Mouse (Mus musculus): ENCODE data around the gene Ttll5.

Gene Ttll5

DNA sequence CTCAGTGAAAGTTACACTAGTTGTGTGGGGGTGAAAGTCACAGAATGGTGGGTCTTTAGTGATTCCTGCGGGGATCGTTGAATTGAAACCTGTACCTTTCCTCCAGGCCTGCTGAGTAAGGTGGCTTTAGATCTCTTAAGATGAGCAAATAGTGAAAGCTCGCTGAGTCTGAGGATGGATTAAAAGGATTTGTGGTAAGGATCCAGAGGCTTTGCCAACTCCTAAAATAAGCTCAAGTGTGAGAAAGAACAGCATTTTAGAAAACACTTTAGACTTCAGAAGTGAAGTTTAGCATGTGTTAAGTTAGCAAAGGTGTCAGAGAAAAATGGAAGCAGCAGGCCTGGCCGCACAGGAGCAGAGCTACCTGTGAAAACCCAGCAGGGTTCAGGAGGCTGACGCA is 192.9 kb downstream of the Ttll5 start:
- DNase-seq = no peak

DNA sequence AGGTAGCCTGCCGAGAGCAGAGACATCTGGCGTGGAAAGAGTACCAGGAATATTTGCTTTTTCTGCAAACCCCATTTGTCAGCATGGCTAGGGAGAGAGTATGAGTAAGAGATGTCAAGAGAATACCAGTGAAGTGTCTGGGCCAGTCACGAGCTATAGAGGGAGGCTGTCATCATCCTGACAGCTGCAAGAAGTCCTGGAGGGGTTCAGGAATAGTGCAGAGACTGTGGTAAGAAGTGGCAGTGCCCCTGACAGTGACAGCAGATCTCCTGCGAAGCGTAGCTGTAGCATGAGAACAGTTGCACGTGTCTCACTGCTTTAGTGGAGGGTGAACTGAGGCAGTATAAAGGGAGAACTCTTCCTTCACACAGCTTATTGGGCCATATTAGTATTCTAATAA is 197.1 kb downstream of the Ttll5 start:
- DNase-seq = no peak

DNA sequence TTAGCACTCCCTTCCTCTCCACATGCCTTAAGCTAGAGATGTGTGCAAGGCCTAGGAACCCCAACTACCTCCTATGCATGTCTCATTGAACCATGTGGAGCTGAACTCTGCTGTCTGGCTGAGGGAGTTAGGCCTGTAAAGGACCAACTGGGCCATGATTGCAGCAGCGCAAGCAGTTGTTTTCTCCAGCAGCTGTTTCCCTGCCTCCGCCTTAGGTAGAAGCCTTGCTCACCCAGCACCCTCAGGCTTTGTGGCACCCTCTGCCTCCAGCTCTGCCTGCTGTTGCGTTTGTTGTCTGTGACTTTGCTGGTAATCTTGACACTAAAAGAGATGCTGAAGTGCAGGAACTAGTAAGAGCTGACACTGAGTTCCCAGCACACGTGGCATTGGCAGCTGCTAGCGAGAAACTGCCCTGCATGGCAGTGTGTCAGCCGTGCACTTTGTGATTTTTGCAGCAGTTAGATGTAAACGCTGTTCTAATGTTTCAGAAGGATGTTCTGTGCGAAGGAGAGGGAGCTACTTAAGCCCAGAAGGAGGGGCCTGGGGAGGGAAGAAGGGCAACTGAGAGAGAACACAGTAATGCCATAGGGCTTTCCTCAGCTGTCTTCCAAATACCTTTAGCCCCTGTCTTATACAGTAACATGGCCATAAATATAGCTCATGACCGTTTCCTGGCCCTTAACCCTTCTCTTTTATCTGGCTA is 198.0 kb downstream of the Ttll5 start:
- no peak for DNase-seq

DNA sequence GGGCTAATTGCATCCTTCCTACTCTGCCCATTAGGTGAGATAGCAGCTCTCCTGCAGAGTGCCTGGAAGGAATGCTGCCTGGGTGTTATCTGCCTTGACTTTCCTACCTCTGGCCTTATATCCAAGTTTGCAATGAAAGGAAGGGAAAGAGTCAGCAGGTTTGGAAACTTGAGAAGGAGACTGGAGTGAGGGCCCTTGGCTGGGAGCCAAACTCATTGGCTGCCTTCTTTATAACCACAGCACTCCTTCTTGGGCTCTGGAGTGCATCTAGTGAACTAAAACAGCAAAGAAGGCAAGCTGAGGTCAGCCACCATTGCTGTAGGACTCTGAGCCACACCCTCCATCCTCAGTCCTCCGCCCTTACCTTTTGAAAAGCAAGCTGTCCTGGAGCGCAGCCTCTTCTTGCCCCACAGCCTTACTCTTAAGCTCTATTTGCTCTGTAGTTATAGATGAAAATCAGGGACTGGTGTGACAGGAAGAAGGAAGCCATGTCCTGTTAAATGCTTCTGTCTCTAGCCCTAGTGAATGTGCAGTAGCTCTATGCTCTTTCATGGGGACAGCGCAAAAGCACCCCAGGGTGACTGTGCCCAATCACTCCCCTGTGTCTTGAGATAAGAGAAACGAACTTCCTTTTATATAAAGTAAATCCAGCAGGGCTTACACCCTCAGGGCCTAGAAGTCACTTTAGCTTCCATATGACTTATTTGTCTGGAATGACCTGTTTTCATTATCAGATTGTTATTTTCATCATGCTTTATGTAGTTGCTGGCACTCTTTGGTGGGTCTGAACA is 198.8 kb downstream of the Ttll5 start:
- DNase-seq = no peak

- peak; percentile 31 for DNase-seq
Measured at GRCm38 (mm10) chr12:86024426-86024825, 200.0 kb downstream of the Ttll5 start.

GRCm38 (mm10) chr12:86025480-86025879 is 201.0 kb downstream of the Ttll5 start:
- DNase-seq = no peak

GRCm38 (mm10) chr12:86027000-86027399 is 202.5 kb downstream of the Ttll5 start:
- no peak for DNase-seq

GRCm38 (mm10) chr12:86027747-86028146 is 203.3 kb downstream of the Ttll5 start:
- DNase-seq = no peak

GRCm38 (mm10) chr12:86030932-86031331 is 206.5 kb downstream of the Ttll5 start:
- no peak for DNase-seq

- DNase-seq = no peak
Measured at GRCm38 (mm10) chr12:86035586-86035985, 211.1 kb downstream of the Ttll5 start.

DNA sequence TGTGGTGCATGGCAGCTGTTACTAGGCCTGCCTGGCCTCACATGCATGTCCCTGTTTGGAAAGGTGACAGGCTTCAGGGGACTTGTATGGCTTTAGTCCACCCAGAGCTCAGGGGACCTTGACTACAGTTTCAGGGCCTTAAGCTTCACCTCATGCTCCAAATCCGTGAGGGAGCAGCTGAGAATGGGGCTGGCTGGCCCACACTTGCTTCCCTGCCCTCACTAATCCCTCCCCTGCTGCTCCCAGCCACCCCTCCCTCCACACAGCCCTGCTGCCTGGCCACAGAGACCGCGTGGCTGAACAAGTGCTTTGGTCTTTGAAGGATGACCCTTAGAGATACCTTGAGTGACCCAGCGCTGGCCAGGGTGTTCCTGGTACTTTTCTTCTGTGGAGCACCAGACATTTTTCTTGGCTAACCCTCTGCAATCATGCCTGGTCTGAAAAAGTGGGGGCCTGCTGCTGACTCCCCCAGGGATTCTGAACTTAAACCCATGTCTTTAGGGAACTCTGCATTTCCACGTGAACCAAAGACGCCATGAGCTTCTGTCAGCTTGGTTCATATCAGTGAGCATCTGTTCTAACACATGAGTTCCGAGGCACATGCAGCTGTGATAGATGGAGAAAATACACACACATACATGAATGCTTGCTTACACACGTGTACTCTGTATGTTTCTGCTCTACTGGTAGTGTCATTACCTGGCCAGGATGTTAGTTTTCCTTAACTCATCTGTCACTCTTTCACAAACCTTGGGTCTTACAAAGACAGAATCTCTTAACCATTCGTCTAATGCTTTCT is 212.1 kb downstream of the Ttll5 start:
- no peak for DNase-seq

DNA sequence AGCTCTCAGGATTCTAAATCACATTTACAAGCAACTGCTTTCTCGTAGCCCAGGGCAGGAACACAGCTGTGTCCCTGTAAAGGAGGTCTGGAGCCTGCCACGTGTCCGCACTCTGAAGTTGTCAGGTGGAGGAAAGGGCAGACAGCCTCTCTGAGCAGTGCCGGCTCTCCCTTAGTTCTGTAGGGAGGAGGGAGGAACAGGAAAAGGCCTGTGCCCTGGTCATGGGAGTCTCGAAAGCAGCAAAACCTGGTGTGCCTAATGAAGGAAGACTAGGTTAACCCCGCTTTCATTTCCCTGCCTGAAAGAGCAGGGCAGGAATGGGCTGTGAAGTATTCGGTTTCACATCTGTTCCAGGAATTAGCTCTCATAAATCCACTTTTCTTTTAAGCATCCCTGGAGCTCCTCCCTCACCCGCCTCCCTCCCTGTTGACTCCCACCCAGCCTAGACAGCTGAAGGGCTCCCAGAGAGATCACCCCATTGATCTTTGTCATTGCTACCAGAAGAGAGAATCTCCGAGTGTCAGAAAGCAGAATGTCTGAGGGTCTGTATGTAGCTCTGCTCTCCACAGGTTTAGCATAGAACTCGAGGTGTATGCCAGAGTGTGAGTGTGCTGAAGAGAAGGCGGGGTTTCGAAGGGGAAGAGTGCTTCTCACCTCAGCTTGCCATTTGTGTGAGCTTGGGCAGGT is 212.9 kb downstream of the Ttll5 start:
- no peak for DNase-seq

DNA sequence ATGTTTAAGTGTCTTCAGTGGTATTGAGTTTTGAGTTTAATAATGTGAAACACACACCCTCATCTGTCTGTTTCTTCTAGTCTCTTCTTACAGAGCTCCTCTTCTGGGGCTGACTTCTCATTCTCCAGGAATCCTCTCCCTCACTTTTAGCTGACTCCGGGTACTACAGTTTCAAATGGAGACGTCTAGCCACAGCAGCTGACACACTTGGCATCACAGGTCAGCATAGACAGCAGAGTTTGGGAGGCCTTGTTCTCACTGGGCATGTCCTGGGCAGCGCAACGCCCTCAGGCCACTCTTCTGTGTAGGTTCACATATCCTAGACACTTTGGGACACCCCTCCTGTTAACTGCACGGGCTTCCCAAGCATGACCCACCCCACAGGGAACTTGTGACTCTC is 214.6 kb downstream of the Ttll5 start:
- no peak for DNase-seq

- DNase-seq = no peak
Measured at GRCm38 (mm10) chr12:86039751-86040150, 215.3 kb downstream of the Ttll5 start.

GRCm38 (mm10) chr12:86046141-86046540 is 221.7 kb downstream of the Ttll5 start:
- peak; percentile 7 for DNase-seq

- no peak for DNase-seq
Measured at GRCm38 (mm10) chr12:86046776-86047175, 222.3 kb downstream of the Ttll5 start.

GRCm38 (mm10) chr12:86047376-86047775 is 222.9 kb downstream of the Ttll5 start:
- peak; percentile 6 for DNase-seq

- no peak for DNase-seq
Measured at GRCm38 (mm10) chr12:86049813-86050212, 225.4 kb downstream of the Ttll5 start.

- DNase-seq = no peak
Measured at GRCm38 (mm10) chr12:86051477-86051876, 227.0 kb downstream of the Ttll5 start.

GRCm38 (mm10) chr12:86055306-86055705 is 230.8 kb downstream of the Ttll5 start:
- no peak for DNase-seq

DNA sequence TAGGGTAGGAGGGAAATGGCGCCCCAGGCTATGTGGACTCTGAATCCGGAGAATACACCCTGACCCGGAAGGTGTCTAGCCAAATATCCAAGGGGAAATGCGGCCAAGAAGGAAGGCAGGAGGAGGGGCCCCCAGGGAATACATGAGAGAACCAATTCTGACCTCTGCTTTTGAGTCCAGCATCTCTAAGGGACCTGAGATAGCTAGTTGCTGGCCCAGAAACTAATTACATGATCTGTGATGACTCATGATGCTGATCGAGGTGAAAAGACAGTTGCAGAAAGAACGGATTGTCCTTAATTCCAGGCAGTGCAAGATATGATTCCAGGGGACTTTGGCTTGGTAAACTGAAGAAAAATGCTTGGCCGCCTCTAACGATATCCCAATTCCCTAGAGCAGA is 232.5 kb downstream of the Ttll5 start:
- DNase-seq = no peak

DNA sequence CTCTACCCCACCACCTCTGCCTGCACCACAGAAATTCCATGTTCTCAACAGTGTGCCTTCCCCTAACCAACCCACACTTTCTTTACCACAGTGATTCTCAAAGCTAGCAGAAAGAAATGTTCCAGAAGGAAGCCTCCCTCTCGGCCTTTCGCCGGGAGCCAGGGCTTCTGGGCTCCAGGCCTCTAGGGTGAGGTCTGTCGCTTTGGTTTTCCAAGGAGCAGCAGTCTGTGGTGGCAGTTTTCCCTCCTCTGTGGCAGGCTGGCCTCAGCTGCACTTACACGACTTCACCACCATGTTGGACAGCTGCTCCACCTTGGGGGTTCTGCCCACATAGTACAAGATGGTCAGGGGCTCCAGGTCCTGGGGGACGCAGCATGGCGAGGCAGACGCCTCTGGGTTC is 233.1 kb downstream of the Ttll5 start:
- DNase-seq = no peak

- DNase-seq = no peak
Measured at GRCm38 (mm10) chr12:86059341-86059740, 234.9 kb downstream of the Ttll5 start.
